In genomic region chr13:9786050-9786449, GRCm38 (mm10) we compare ENCODE assay signal across 25 mouse cellular contexts. TPM values are rescaled to one million over a fixed set of nuclear protein-coding genes. Genes with fewer than 3 reads are reported as not detected.
A peak's percentile ranks its signal among the peaks of the same experiment; 100 is the strongest.
DNase-seq lines count a peak whose midpoint lies in the region; ATAC-seq lines count a peak whose summit lies in the region.
"Had no signal": no experiment of that assay in that cellular context is flagged by ENCODE, and none has a peak within 500 bp of the region (broad histone marks: within the 10 kb centered on the region; RNA-seq: fewer than 3 reads in every experiment).

No protein-coding gene starts in this region.

- H3K36me3 ChIP-seq in midbrain, embryonic 13.5 days: no peaks in the 10 kb centered on the region
- no peaks in the 10 kb centered on the region for H3K36me3 ChIP-seq in midbrain, embryonic 11.5 days (ENCODE audit: control insufficient read depth, insufficient read depth, low read length)
- no peaks in the 10 kb centered on the region for H3K36me3 ChIP-seq in forebrain, embryonic 13.5 days (ENCODE audit: poor library complexity, severe bottlenecking)
- H3K36me3 ChIP-seq in forebrain, embryonic 16.5 days (ENCODE audit: control insufficient read depth, insufficient read depth): no peaks in the 10 kb centered on the region
- no peaks in the 10 kb centered on the region for H3K36me3 ChIP-seq in neural tube, embryonic 13.5 days
- H3K36me3 ChIP-seq: embryonic facial prominence, embryonic 12.5 days; G1E; heart, embryonic 15.5 days; limb, embryonic 12.5 days had no signal

- H3K4me2 ChIP-seq in midbrain, embryonic 13.5 days (replicated peaks): no peak overlapping the region
- H3K4me2 ChIP-seq in midbrain, embryonic 11.5 days: no peak overlapping the region
- no peak overlapping the region for H3K4me2 ChIP-seq in forebrain, embryonic 13.5 days
- H3K4me2 ChIP-seq in forebrain, embryonic 16.5 days (ENCODE audit: low read length): no peak overlapping the region
- H3K4me2 ChIP-seq in neural tube, embryonic 13.5 days: no peak overlapping the region
- H3K4me2 ChIP-seq: embryonic facial prominence, embryonic 12.5 days; heart, embryonic 15.5 days; limb, embryonic 12.5 days; liver, embryonic 11.5 days had no signal

- H3K27me3 ChIP-seq in midbrain, embryonic 13.5 days: no peaks in the 10 kb centered on the region
- no peaks in the 10 kb centered on the region for H3K27me3 ChIP-seq in midbrain, embryonic 11.5 days (ENCODE audit: control insufficient read depth, insufficient read depth, low read length)
- no peaks in the 10 kb centered on the region for H3K27me3 ChIP-seq in forebrain, embryonic 13.5 days
- H3K27me3 ChIP-seq in forebrain, embryonic 16.5 days (replicated peaks; ENCODE audit: control insufficient read depth, insufficient read depth, low read length): no peaks in the 10 kb centered on the region
- H3K27me3 ChIP-seq in neural tube, embryonic 13.5 days: no peaks in the 10 kb centered on the region
- H3K27me3 ChIP-seq: CH12.LX; embryonic facial prominence, embryonic 12.5 days; heart, embryonic 15.5 days; limb, embryonic 12.5 days had no signal

- H3K4me3 ChIP-seq in midbrain, embryonic 13.5 days (replicated peaks): no peak overlapping the region
- H3K4me3 ChIP-seq in midbrain, embryonic 11.5 days (ENCODE audit: low read depth, low read length): no peak overlapping the region
- no peak overlapping the region for H3K4me3 ChIP-seq in forebrain, embryonic 13.5 days
- H3K4me3 ChIP-seq in forebrain, embryonic 16.5 days (replicated peaks; ENCODE audit: low read length): no peak overlapping the region
- no peak overlapping the region for H3K4me3 ChIP-seq in neural tube, embryonic 13.5 days
- H3K4me3 ChIP-seq: embryonic facial prominence, embryonic 12.5 days; gastrocnemius, adult 2 months; heart, embryonic 15.5 days; layer of hippocampus, adult 2 months; limb, embryonic 12.5 days had no signal

- DNase-seq in midbrain, embryonic 11.5 days (ENCODE audit: low spot score, missing footprints): no peak
- no peak for DNase-seq in kidney, adult 18-20 months
- DNase-seq in layer of hippocampus, adult 8-10 months (ENCODE audit: low spot score in 2 of 2): no peak
- DNase-seq: adrenal gland, adult 2 months; B cell, adult 2 months; cerebellum, adult 11-12 months; gastrocnemius, adult 2 months; heart, postnatal 36 days; kidney, postnatal 25 days; layer of hippocampus, postnatal 36 days; lung, adult 18-20 months; lung, postnatal 10 days had no signal

- H3K27ac ChIP-seq in midbrain, embryonic 13.5 days: no peak overlapping the region
- no peak overlapping the region for H3K27ac ChIP-seq in midbrain, embryonic 11.5 days (ENCODE audit: low read depth, low read length)
- no peak overlapping the region for H3K27ac ChIP-seq in forebrain, embryonic 13.5 days
- no peak overlapping the region for H3K27ac ChIP-seq in forebrain, embryonic 16.5 days (ENCODE audit: low read length)
- no peak overlapping the region for H3K27ac ChIP-seq in neural tube, embryonic 13.5 days (replicated peaks)
- H3K27ac ChIP-seq: embryonic facial prominence, embryonic 12.5 days; gastrocnemius, adult 2 months; heart, embryonic 15.5 days; layer of hippocampus, adult 2 months; limb, embryonic 12.5 days; stomach, postnatal 0 days had no signal

- 44% methylated on average over 3 of the region's 3 CpGs for WGBS in midbrain, embryonic 13.5 days
- 76% methylated on average over 3 of the region's 3 CpGs for WGBS in midbrain, embryonic 11.5 days
- 39% methylated on average over 3 of the region's 3 CpGs for WGBS in forebrain, embryonic 13.5 days
- WGBS in forebrain, embryonic 16.5 days: 40% methylated on average over 3 of the region's 3 CpGs
- WGBS in neural tube, embryonic 13.5 days: 38% methylated on average over 3 of the region's 3 CpGs

- H3K9ac ChIP-seq in midbrain, embryonic 13.5 days (replicated peaks): no peak overlapping the region
- no peak overlapping the region for H3K9ac ChIP-seq in midbrain, embryonic 11.5 days (ENCODE audit: low read length)
- no peak overlapping the region for H3K9ac ChIP-seq in forebrain, embryonic 13.5 days
- H3K9ac ChIP-seq in forebrain, embryonic 16.5 days (replicated peaks; ENCODE audit: low read depth, low read length): no peak overlapping the region
- no peak overlapping the region for H3K9ac ChIP-seq in neural tube, embryonic 13.5 days
- H3K9ac ChIP-seq: embryonic facial prominence, embryonic 12.5 days; heart, embryonic 15.5 days; limb, embryonic 12.5 days had no signal

- H3K9me3 ChIP-seq in midbrain, embryonic 13.5 days: no peaks in the 10 kb centered on the region
- no peaks in the 10 kb centered on the region for H3K9me3 ChIP-seq in midbrain, embryonic 11.5 days (ENCODE audit: control insufficient read depth, low read length)
- no peaks in the 10 kb centered on the region for H3K9me3 ChIP-seq in forebrain, embryonic 13.5 days (replicated peaks)
- H3K9me3 ChIP-seq in forebrain, embryonic 16.5 days (ENCODE audit: control insufficient read depth, low read length): no peaks in the 10 kb centered on the region
- no peaks in the 10 kb centered on the region; the same call in 1 of the 2 replicates for H3K9me3 ChIP-seq in neural tube, embryonic 13.5 days
- H3K9me3 ChIP-seq: embryonic facial prominence, embryonic 12.5 days; G1E; heart, embryonic 15.5 days; limb, embryonic 12.5 days had no signal

- H3K4me1 ChIP-seq in midbrain, embryonic 13.5 days (replicated peaks): peaks cover 3% of the 10 kb centered on the region; the same call in 1 of the 2 replicates
- H3K4me1 ChIP-seq in midbrain, embryonic 11.5 days (ENCODE audit: control insufficient read depth, insufficient read depth, low read length): no peaks in the 10 kb centered on the region
- H3K4me1 ChIP-seq in forebrain, embryonic 13.5 days: peaks cover 5% of the 10 kb centered on the region
- H3K4me1 ChIP-seq in forebrain, embryonic 16.5 days (replicated peaks; ENCODE audit: control insufficient read depth, insufficient read depth, low read length): no peaks in the 10 kb centered on the region
- H3K4me1 ChIP-seq in neural tube, embryonic 13.5 days (replicated peaks): peaks cover 10% of the 10 kb centered on the region; the same call in 1 of the 2 replicates
- H3K4me1 ChIP-seq: embryonic facial prominence, embryonic 12.5 days; heart, embryonic 15.5 days; limb, embryonic 12.5 days had no signal

- ATAC-seq in midbrain, embryonic 13.5 days: peak; percentile 80
- no peak for ATAC-seq in midbrain, embryonic 11.5 days (ENCODE audit: low FRiP score)
- peak; percentile 21; the same call in 1 of the 2 replicates for ATAC-seq in forebrain, embryonic 13.5 days
- 0 out of 2 replicates have a peak, but pooled peaks have one; percentile 36 for ATAC-seq in forebrain, embryonic 16.5 days
- peak; percentile 79 for ATAC-seq in neural tube, embryonic 13.5 days (ENCODE audit: low read depth)
- ATAC-seq: midbrain, embryonic 16.5 days had no signal

RNA-seq across cellular contexts. Expression of gene Zmynd11, which starts 20.9 kb away (rescaled TPM):
- polyA plus RNA-seq in midbrain, embryonic 13.5 days (2015; fragmentation: Nextera tagmentation; extraction: Ambion mirVana): 150 and 164 TPM in 2 replicates
- 153 TPM in 2 replicates for polyA plus RNA-seq in midbrain, embryonic 11.5 days (2014; fragmentation: Nextera tagmentation; extraction: Ambion mirVana)
- polyA plus RNA-seq in forebrain, embryonic 13.5 days (2015; fragmentation: Nextera tagmentation; extraction: Ambion mirVana): 139 and 142 TPM in 2 replicates
- 198 and 210 TPM in 2 replicates for polyA plus RNA-seq in forebrain, embryonic 16.5 days (2015; fragmentation: Nextera tagmentation; extraction: Ambion mirVana)
- 104 and 120 TPM in 2 replicates for polyA plus RNA-seq in neural tube, embryonic 13.5 days (2015; fragmentation: Nextera tagmentation; extraction: Ambion mirVana)
- total RNA-seq in layer of hippocampus, adult 8-10 months (2022): 100 to 1,000 TPM; 244 to 284 (median 283) TPM
